ENCODE assay signal across 8 mouse cellular contexts in the genomic region with DNA sequence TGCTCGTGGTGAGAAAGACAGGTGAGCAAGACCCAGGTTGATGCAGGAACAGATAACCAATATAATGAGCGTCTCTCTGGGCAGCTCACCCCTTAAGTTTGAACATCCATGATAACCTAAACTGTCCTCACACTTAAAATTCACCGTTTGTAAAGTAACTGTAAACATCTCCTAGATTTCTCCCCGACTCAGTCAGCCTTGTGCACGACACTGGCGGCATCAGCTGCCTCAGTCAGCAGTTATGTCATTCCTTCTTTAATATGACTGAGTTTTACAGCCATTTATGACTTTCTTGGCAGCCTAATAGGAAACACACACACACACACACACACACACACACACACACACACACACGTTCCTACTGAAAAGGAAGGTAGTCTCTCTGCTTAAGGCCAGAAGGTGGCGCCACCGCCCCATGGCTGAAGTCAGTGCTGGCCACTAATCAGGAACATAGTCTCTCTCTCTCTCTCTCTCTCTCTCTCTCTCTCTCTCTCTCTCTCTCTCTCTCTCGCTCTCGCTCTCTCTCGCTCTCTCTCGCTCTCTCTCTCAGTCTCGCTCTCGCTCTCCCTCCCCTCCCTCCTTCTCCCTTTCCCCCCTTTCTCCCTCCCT.
DNase-seq lines count a peak whose midpoint lies in the region; ATAC-seq and TF ChIP-seq lines count a peak whose summit lies in the region.

No protein-coding gene starts in this region.

- H3K4me3 ChIP-seq in kidney, embryonic 15.5 days (replicated peaks) = no peak overlapping the region
- H3K4me3 ChIP-seq in limb, embryonic 15.5 days = no peak overlapping the region
- H3K4me3 ChIP-seq in testis, adult 2 months (ENCODE audit: control insufficient read depth, low read depth, low read length) = no peak overlapping the region

- DNase-seq in 3134 (ENCODE audit: extremely low read depth, insufficient read length, low spot score) = peak; percentile 61
- DNase-seq in T-cell, adult 2 months (ENCODE audit: low spot score) = peak; percentile 38
- DNase-seq in gastrocnemius, postnatal 14 days = peak; percentile 71
- DNase-seq in neural tube, embryonic 10.5 days (ENCODE audit: extremely low spot score, low spot score) = peak; percentile 72

- H3K9ac ChIP-seq in kidney, embryonic 15.5 days = no peak overlapping the region
- no peak overlapping the region for H3K9ac ChIP-seq in limb, embryonic 15.5 days

- no peak overlapping the region for H3K27ac ChIP-seq in kidney, embryonic 15.5 days
- no peak overlapping the region for H3K27ac ChIP-seq in limb, embryonic 15.5 days
- H3K27ac ChIP-seq in testis, adult 2 months (ENCODE audit: control insufficient read depth, insufficient read depth, low read depth, low read length) = no peak overlapping the region

- intact Hi-C loops in gastrocnemius, postnatal 14 days (cut with DNase I; ENCODE audit: low total_unique reads) = loop anchor here (10.0 kb wide), 1 partner anchor 1113 kb away; no protein-coding TSS in a partner anchor

- ATAC-seq in common myeloid progenitor, adult 5-6 weeks (replicated peaks; ENCODE audit: low read depth, poor library complexity, severe bottlenecking) = peak; percentile 91
- ATAC-seq in kidney, embryonic 15.5 days (replicated peaks; ENCODE audit: low FRiP score) = 0 out of 2 replicates have a peak, but pooled peaks have one; percentile 69
- ATAC-seq in limb, embryonic 15.5 days (ENCODE audit: insufficient number of reproducible peaks, low FRiP score, low TSS enrichment, low read depth) = peak; percentile 59; the same call in 1 of the 2 replicates

- TF ChIP-seq CTCF in testis, adult 2 months (IDR thresholded peaks at IDR 0.05; ENCODE audit: control insufficient read depth, insufficient read depth, insufficient replicate concordance, low read depth, low read length) = peak; percentile 78; the same call in 1 of the 2 replicates

- H3K27me3 ChIP-seq in kidney, embryonic 15.5 days = peaks cover 38% of the 10 kb centered on the region
- H3K27me3 ChIP-seq in limb, embryonic 15.5 days = peaks cover 34% of the 10 kb centered on the region
- no peaks in the 10 kb centered on the region for H3K27me3 ChIP-seq in testis, adult 2 months (ENCODE audit: control insufficient read depth, insufficient read depth, low read length)

- WGBS in kidney, embryonic 15.5 days = 27% methylated on average over 9 of the region's 15 CpGs
- 16% methylated on average over 9 of the region's 15 CpGs for WGBS in limb, embryonic 15.5 days

- H3K4me1 ChIP-seq in kidney, embryonic 15.5 days = peaks cover 4% of the 10 kb centered on the region; the same call in 1 of the 2 replicates
- H3K4me1 ChIP-seq in limb, embryonic 15.5 days = peaks cover 15% of the 10 kb centered on the region
- peaks cover 2% of the 10 kb centered on the region; the same call in 1 of the 2 replicates for H3K4me1 ChIP-seq in testis, adult 2 months (ENCODE audit: control insufficient read depth, insufficient read depth, low read length)

- no peak for TF ChIP-seq POLR2A in testis, adult 2 months (IDR thresholded peaks at IDR 0.05; ENCODE audit: control insufficient read depth, low read depth, low read length)

- no peaks in the 10 kb centered on the region for H3K36me3 ChIP-seq in kidney, embryonic 15.5 days
- no peaks in the 10 kb centered on the region for H3K36me3 ChIP-seq in limb, embryonic 15.5 days
- H3K36me3 ChIP-seq in testis, adult 2 months (ENCODE audit: control insufficient read depth, insufficient read depth, low read length) = no peaks in the 10 kb centered on the region

- no peak overlapping the region for H3K4me2 ChIP-seq in kidney, embryonic 15.5 days
- 0 out of 2 replicates have a peak overlapping the region, but pooled peaks have one; percentile 5 for H3K4me2 ChIP-seq in limb, embryonic 15.5 days

- no peaks in the 10 kb centered on the region for H3K9me3 ChIP-seq in kidney, embryonic 15.5 days (replicated peaks)
- H3K9me3 ChIP-seq in limb, embryonic 15.5 days = no peaks in the 10 kb centered on the region
